In the genomic region with DNA sequence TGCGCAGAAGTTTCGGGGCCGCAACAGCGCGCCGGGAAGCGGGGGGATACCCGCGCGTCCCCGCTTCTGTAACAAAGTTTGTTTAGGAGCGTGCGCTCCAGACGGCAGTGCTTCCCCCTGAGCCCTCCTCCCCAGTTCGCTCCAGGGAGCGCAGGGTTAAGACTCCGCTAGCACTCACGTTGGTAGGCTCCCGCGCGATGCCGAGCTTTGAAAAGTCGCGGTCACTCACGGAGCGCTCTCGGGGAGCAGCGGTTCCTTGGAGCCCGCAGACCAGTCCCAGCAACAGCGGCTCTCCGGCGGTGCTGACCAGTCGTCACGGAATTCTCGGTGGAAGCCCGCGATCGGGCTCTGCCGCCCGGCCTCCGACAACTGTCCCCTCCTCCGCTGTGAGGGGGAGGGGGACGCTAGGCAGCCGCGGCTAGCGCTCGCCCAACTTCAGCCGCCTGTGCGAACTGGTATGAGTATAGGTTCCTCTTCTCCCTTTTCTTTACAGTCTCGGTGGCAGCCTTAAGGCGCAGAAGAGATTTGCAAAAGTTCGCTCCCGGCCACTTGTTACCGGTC, we compare ENCODE assay signal across 8 mouse cellular contexts. TPM values are rescaled to one million over a fixed set of nuclear protein-coding genes. Genes with fewer than 3 reads are reported as not detected.
DNase-seq lines count a peak whose midpoint lies in the region; ATAC-seq and TF ChIP-seq lines count a peak whose summit lies in the region.

No protein-coding gene starts in this region.

- under 1% methylated on average over 54 of the region's 54 CpGs for WGBS in forebrain, embryonic 16.5 days
- WGBS in hindbrain, embryonic 13.5 days = under 1% methylated on average over 54 of the region's 54 CpGs
- WGBS in limb, embryonic 11.5 days = under 1% methylated on average over 52 of the region's 54 CpGs
- under 1% methylated on average over 54 of the region's 54 CpGs for WGBS in midbrain, embryonic 10.5 days

- no peak for TF ChIP-seq EP300 in ES-Bruce4 (IDR thresholded peaks at IDR 0.05; ENCODE audit: insufficient read depth, low read depth, low read length)

- peak; percentile 69 to 77 for DNase-seq in adrenal gland, postnatal 36 days
- DNase-seq in limb, embryonic 11.5 days (ENCODE audit: low spot score) = peak; percentile 77
- DNase-seq in midbrain, embryonic 10.5 days (ENCODE audit: low spot score) = peak; percentile 68
- DNase-seq in skeletal muscle tissue, adult 2 months (ENCODE audit: low read depth, low spot score) = peak; percentile 45

- no peak for TF ChIP-seq CTCF in ES-Bruce4 (IDR thresholded peaks at IDR 0.05; ENCODE audit: low read depth, low read length)

- H3K4me1 ChIP-seq in ES-Bruce4 (ENCODE audit: control insufficient read depth, insufficient read depth, low read length) = no peaks in the 10 kb centered on the region
- H3K4me1 ChIP-seq in forebrain, embryonic 16.5 days (replicated peaks; ENCODE audit: control insufficient read depth, insufficient read depth, low read length) = peaks cover 36% of the 10 kb centered on the region
- H3K4me1 ChIP-seq in hindbrain, embryonic 13.5 days (replicated peaks) = peaks cover 49% of the 10 kb centered on the region
- H3K4me1 ChIP-seq in limb, embryonic 11.5 days (ENCODE audit: control insufficient read depth, insufficient read depth, low read length) = peaks cover 7% of the 10 kb centered on the region; the same call in 1 of the 2 replicates
- peaks cover 56% of the 10 kb centered on the region for H3K4me1 ChIP-seq in midbrain, embryonic 10.5 days

- no peaks in the 10 kb centered on the region for H3K36me3 ChIP-seq in ES-Bruce4 (ENCODE audit: control insufficient read depth, insufficient read depth, low read length, poor library complexity, severe bottlenecking)
- no peaks in the 10 kb centered on the region for H3K36me3 ChIP-seq in forebrain, embryonic 16.5 days (ENCODE audit: control insufficient read depth, insufficient read depth)
- H3K36me3 ChIP-seq in hindbrain, embryonic 13.5 days = no peaks in the 10 kb centered on the region
- H3K36me3 ChIP-seq in limb, embryonic 11.5 days (ENCODE audit: control insufficient read depth, insufficient read depth, low read length) = no peaks in the 10 kb centered on the region
- no peaks in the 10 kb centered on the region for H3K36me3 ChIP-seq in midbrain, embryonic 10.5 days

- no peaks in the 10 kb centered on the region for H3K9me3 ChIP-seq in ES-Bruce4 (replicated peaks; ENCODE audit: control insufficient read depth, insufficient read depth, low read length, poor library complexity, severe bottlenecking)
- no peaks in the 10 kb centered on the region for H3K9me3 ChIP-seq in forebrain, embryonic 16.5 days (ENCODE audit: control insufficient read depth, low read length)
- no peaks in the 10 kb centered on the region for H3K9me3 ChIP-seq in hindbrain, embryonic 13.5 days
- no peaks in the 10 kb centered on the region for H3K9me3 ChIP-seq in limb, embryonic 11.5 days (ENCODE audit: control insufficient read depth, low read length)
- no peaks in the 10 kb centered on the region for H3K9me3 ChIP-seq in midbrain, embryonic 10.5 days (replicated peaks)

- H3K9ac ChIP-seq in ES-Bruce4 (ENCODE audit: low read depth, poor library complexity, severe bottlenecking) = peak overlapping the region; percentile 79
- peak overlapping the region; percentile 80 for H3K9ac ChIP-seq in forebrain, embryonic 16.5 days (replicated peaks; ENCODE audit: low read depth, low read length)
- peak overlapping the region; percentile 89 for H3K9ac ChIP-seq in hindbrain, embryonic 13.5 days
- H3K9ac ChIP-seq in limb, embryonic 11.5 days (ENCODE audit: low read length) = peak overlapping the region; percentile 88

- peak; percentile 0; the same call in 1 of the 2 replicates for ATAC-seq in forebrain, embryonic 16.5 days
- peak; percentile 8 for ATAC-seq in hindbrain, embryonic 13.5 days (ENCODE audit: low FRiP score)
- no peak for ATAC-seq in limb, embryonic 11.5 days (ENCODE audit: insufficient number of reproducible peaks, low FRiP score, low TSS enrichment, low read depth)
- ATAC-seq in monocyte, adult 5-6 weeks (replicated peaks; ENCODE audit: insufficient number of reproducible peaks, low FRiP score, low TSS enrichment, poor library complexity, severe bottlenecking) = no peak

- no peaks in the 10 kb centered on the region for H3K27me3 ChIP-seq in ES-Bruce4 (ENCODE audit: control insufficient read depth, insufficient read depth, low read length, poor library complexity, severe bottlenecking)
- H3K27me3 ChIP-seq in forebrain, embryonic 16.5 days (replicated peaks; ENCODE audit: control insufficient read depth, insufficient read depth, low read length) = no peaks in the 10 kb centered on the region
- no peaks in the 10 kb centered on the region for H3K27me3 ChIP-seq in hindbrain, embryonic 13.5 days
- H3K27me3 ChIP-seq in limb, embryonic 11.5 days (ENCODE audit: control insufficient read depth, insufficient read depth, low read length) = no peaks in the 10 kb centered on the region
- no peaks in the 10 kb centered on the region for H3K27me3 ChIP-seq in midbrain, embryonic 10.5 days (ENCODE audit: low read depth, poor library complexity, severe bottlenecking)

- peak overlapping the region; percentile 62 for H3K4me3 ChIP-seq in ES-Bruce4 (ENCODE audit: low read depth, low read length)
- peak overlapping the region; percentile 80 for H3K4me3 ChIP-seq in forebrain, embryonic 16.5 days (replicated peaks; ENCODE audit: low read length)
- H3K4me3 ChIP-seq in hindbrain, embryonic 13.5 days = peak overlapping the region; percentile 73
- peak overlapping the region; percentile 80 for H3K4me3 ChIP-seq in limb, embryonic 11.5 days (ENCODE audit: low read depth, low read length)
- H3K4me3 ChIP-seq in midbrain, embryonic 10.5 days = peak overlapping the region; percentile 88

- no peak for TF ChIP-seq POLR2A in ES-Bruce4 (IDR thresholded peaks at IDR 0.05; ENCODE audit: insufficient read depth, low read length)

- H3K4me2 ChIP-seq in forebrain, embryonic 16.5 days (ENCODE audit: low read length) = peak overlapping the region; percentile 84
- peak overlapping the region; percentile 98 for H3K4me2 ChIP-seq in hindbrain, embryonic 13.5 days
- peak overlapping the region; percentile 91 for H3K4me2 ChIP-seq in limb, embryonic 11.5 days (ENCODE audit: low read depth, severe bottlenecking)

- no peak overlapping the region for H3K27ac ChIP-seq in ES-Bruce4 (ENCODE audit: insufficient read depth, low read length)
- peak overlapping the region; percentile 94 for H3K27ac ChIP-seq in forebrain, embryonic 16.5 days (ENCODE audit: low read length)
- H3K27ac ChIP-seq in hindbrain, embryonic 13.5 days = peak overlapping the region; percentile 96
- H3K27ac ChIP-seq in limb, embryonic 11.5 days (replicated peaks; ENCODE audit: low read depth, low read length) = peak overlapping the region; percentile 87
- peak overlapping the region; percentile 98 for H3K27ac ChIP-seq in midbrain, embryonic 10.5 days (replicated peaks)

RNA-seq across cellular contexts. Expression of a gene that starts 0.6 kb away (rescaled TPM):
- polyA plus RNA-seq in ES-Bruce4 (2011; ENCODE audit: insufficient read depth, insufficient read length, low read depth, missing spikeins) = 16.7 and 17.9 TPM in 2 replicates
- total RNA-seq in adrenal gland, postnatal 36 days (2021) = 100 to 1,000 TPM; 145 to 309 TPM
- 72.2 and 80.1 TPM in 2 replicates for polyA plus RNA-seq in forebrain, embryonic 16.5 days (2015; fragmentation: Nextera tagmentation; extraction: Ambion mirVana)
- polyA plus RNA-seq in hindbrain, embryonic 13.5 days (2015; fragmentation: Nextera tagmentation; extraction: Ambion mirVana) = 55.6 and 56.7 TPM in 2 replicates
- 29.3 and 42.7 TPM in 2 replicates for polyA plus RNA-seq in limb, embryonic 11.5 days (2014; fragmentation: Nextera tagmentation; extraction: Ambion mirVana)
- polyA plus RNA-seq in midbrain, embryonic 10.5 days (2016; fragmentation: Nextera tagmentation; extraction: Ambion mirVana) = 68.9 and 71.0 TPM in 2 replicates
- total RNA-seq in monocyte, adult 5-6 weeks (2017) = 141 to 642 TPM (median 148 TPM) in 3 replicates

Comparison
In these comparisons a context has a peak if more than half of its experiments do, and no peak if none do; other contexts are left out.
1. ATAC-seq: peak in forebrain, embryonic 16.5 days (single experiment) and hindbrain, embryonic 13.5 days (single experiment); none in limb, embryonic 11.5 days (single experiment) and monocyte, adult 5-6 weeks (single experiment).
2. Peak in every context shown above with its lines, with median percentiles within 50 percentile points of each other: H3K4me3 ChIP-seq, H3K9ac ChIP-seq, DNase-seq and H3K4me2 ChIP-seq.